Mouse (Mus musculus) G1E (cell line): ENCODE results near the gene Rpn1.

ENCODE experiments used
- CTCF ChIP-seq: IDR thresholded peaks from 2 replicates; pipeline ENCODE4 v1.5.1; 2012; ENCODE audit warnings: low read depth, low read length, inconsistent platforms, mixed read lengths
- GATA1 ChIP-seq: IDR thresholded peaks from 2 replicates; pipeline ENCODE4 v1.6.1; 2012; ENCODE audit warnings: borderline replicate concordance, low read length, inconsistent platforms, mixed read lengths
- GATA2 ChIP-seq: IDR thresholded peaks from 2 replicates; pipeline ENCODE4 v1.6.1; 2012; ENCODE audit warnings: low read depth, low read length, inconsistent platforms, borderline replicate concordance
- POLR2AphosphoS5 ChIP-seq: IDR thresholded peaks from 2 replicates; pipeline ENCODE4 v1.6.1; 2012; ENCODE audit warnings: low read depth, low read length, inconsistent platforms; ENCODE audit not compliant: insufficient replicate concordance
- TAL1 ChIP-seq: conservative IDR thresholded peaks from 2 replicates; pipeline ENCODE4 v1.6.1; 2012; ENCODE audit warnings: low read depth, low read length, inconsistent platforms, mixed read lengths

GRCm38 (mm10) chr6:88083672-88084071 lies 610 bp upstream of the Rpn1 start:
- TF ChIP-seq CTCF (no peak), TAL1 (no peak), GATA1 (no peak), POLR2AphosphoS5 (no peak), GATA2 (no peak)
